Mouse (Mus musculus) small intestine, adult 2 months (tissue): ENCODE measurements around the gene Sepsecs. TPM values are rescaled to one million over a fixed set of nuclear protein-coding genes. Genes with fewer than 3 reads are reported as not detected.

Source experiments
- H3K27ac ChIP-seq: fragments of 200-500 bp; 2 replicates; pipeline ENCODE4 v1.5.1; 2012; ENCODE audit warnings: low read depth, low read length, control low read depth, inconsistent platforms; ENCODE audit not compliant: insufficient read depth
- H3K27me3 ChIP-seq: fragments of 200-500 bp; 2 replicates; pipeline ENCODE4 v1.6.1; 2012; ENCODE audit warnings: mild to moderate bottlenecking, moderate library complexity, low read length, inconsistent platforms; ENCODE audit not compliant: control insufficient read depth, insufficient read depth
- H3K36me3 ChIP-seq: fragments of 200-500 bp; 2 replicates; pipeline ENCODE4 v1.6.1; 2012; ENCODE audit warnings: mild to moderate bottlenecking, low read length, control low read depth, inconsistent platforms; ENCODE audit not compliant: control insufficient read depth, insufficient read depth
- H3K4me1 ChIP-seq: fragments of 200-500 bp; 2 replicates; pipeline ENCODE4 v1.6.1; 2012; ENCODE audit warnings: low read length, inconsistent platforms, mixed read lengths; ENCODE audit not compliant: control insufficient read depth, insufficient read depth, insufficient read length
- H3K4me3 ChIP-seq: fragments of 200-500 bp; 2 replicates; pipeline ENCODE4 v1.5.1; 2012; ENCODE audit warnings: low read depth, mild to moderate bottlenecking, control low read depth, inconsistent platforms, low read length, moderate library complexity
- CTCF ChIP-seq: fragments of 200-500 bp; IDR thresholded peaks from 2 replicates; pipeline ENCODE4 v1.5.1; 2012; ENCODE audit warnings: low read depth, mild to moderate bottlenecking, control low read depth, inconsistent platforms, low read length, moderate library complexity, mixed read lengths; ENCODE audit not compliant: insufficient replicate concordance, insufficient read length; ENCODE audit errors: extremely low read depth
- POLR2A ChIP-seq: fragments of 200-500 bp; IDR thresholded peaks from 2 replicates; pipeline ENCODE4 v1.6.1; 2012; ENCODE audit warnings: low read depth, mild to moderate bottlenecking, control low read depth, inconsistent platforms, low read length, moderate library complexity
- WGBS: fragments of 180-500 bp; shearing (Covaris S2); methylation state at CpG from one replicate; pipeline ENCODE4 v1.1.7; 2018; 5-methylcytosine and 5-hydroxymethylcytosine counted together
- polyA plus RNA-seq: library from polyadenylated mRNA; depleted of rRNA; stranded (reverse); fragments of >200 nt; gene quantifications from 2 replicates; pipeline ENCODE4 v1.2.3, GENCODE M21; 2012

Gene Sepsecs
- polyA plus RNA-seq, 1 experiment = 4.1 TPM

GRCm38 (mm10) chr5:52687741-52688455 is 18.4 kb upstream of the Sepsecs start:
- TF ChIP-seq CTCF = no peak
- no peak for TF ChIP-seq POLR2A
- peak overlapping the region; percentile 74 for H3K27ac ChIP-seq
- H3K4me1 ChIP-seq = peaks cover 2% of the 10 kb centered on the region; the same call in 1 of the 2 replicates
- WGBS = 56% methylated on average over 6 of the region's 6 CpGs
- H3K4me3 ChIP-seq = peak overlapping the region; percentile 47
- no peaks in the 10 kb centered on the region; the same call in 1 of the 2 replicates for H3K27me3 ChIP-seq
- no peaks in the 10 kb centered on the region for H3K36me3 ChIP-seq

- H3K4me3 ChIP-seq = no peak overlapping the region
- TF ChIP-seq POLR2A = no peak
- no peaks in the 10 kb centered on the region; the same call in 1 of the 2 replicates for H3K27me3 ChIP-seq
- 72% methylated on average over 4 of the region's 4 CpGs for WGBS
- no peaks in the 10 kb centered on the region for H3K36me3 ChIP-seq
- H3K27ac ChIP-seq = no peak overlapping the region
- peaks cover 2% of the 10 kb centered on the region; the same call in 1 of the 2 replicates for H3K4me1 ChIP-seq
Measured at GRCm38 (mm10) chr5:52681111-52681510, 11.6 kb upstream of the Sepsecs start.

- 87% methylated on average over 4 of the region's 4 CpGs for WGBS
- no peaks in the 10 kb centered on the region; the same call in 1 of the 2 replicates for H3K27me3 ChIP-seq
- no peak overlapping the region for H3K4me3 ChIP-seq
- H3K27ac ChIP-seq = no peak overlapping the region
- TF ChIP-seq CTCF (no peak), POLR2A (no peak)
- H3K36me3 ChIP-seq = no peaks in the 10 kb centered on the region
- no peaks in the 10 kb centered on the region for H3K4me1 ChIP-seq
Measured at GRCm38 (mm10) chr5:52680191-52680590, 10.7 kb upstream of the Sepsecs start.

- WGBS = 29% methylated on average over 5 of the region's 5 CpGs
- H3K27me3 ChIP-seq = no peaks in the 10 kb centered on the region; the same call in 1 of the 2 replicates
- TF ChIP-seq CTCF (no peak), POLR2A (no peak)
- no peak overlapping the region for H3K4me3 ChIP-seq
- no peak overlapping the region for H3K27ac ChIP-seq
- no peaks in the 10 kb centered on the region for H3K36me3 ChIP-seq
- H3K4me1 ChIP-seq = peaks cover 5% of the 10 kb centered on the region; the same call in 1 of the 2 replicates
Measured at GRCm38 (mm10) chr5:52678498-52679070, 9.1 kb upstream of the Sepsecs start.

GRCm38 (mm10) chr5:52677126-52677525 is 7.6 kb upstream of the Sepsecs start:
- Histone ChIP-seq H3K36me3 (no peaks in the 10 kb centered on the region), H3K27me3 (no peaks in the 10 kb centered on the region), H3K4me3 (no peak overlapping the region), H3K4me1 (peaks cover 5% of the 10 kb centered on the region; the same call in 1 of the 2 replicates), H3K27ac (no peak overlapping the region)
- TF ChIP-seq POLR2A = no peak
- TF ChIP-seq CTCF = no peak
- 78% methylated on average over 3 of the region's 3 CpGs for WGBS

- Histone ChIP-seq H3K27ac (no peak overlapping the region), H3K4me3 (no peak overlapping the region), H3K27me3 (no peaks in the 10 kb centered on the region), H3K4me1 (peaks cover 5% of the 10 kb centered on the region; the same call in 1 of the 2 replicates), H3K36me3 (no peaks in the 10 kb centered on the region)
- 77% methylated on average over 4 of the region's 4 CpGs for WGBS
- TF ChIP-seq CTCF (no peak), POLR2A (no peak)
Measured at GRCm38 (mm10) chr5:52674384-52675069, 5.0 kb upstream of the Sepsecs start.

GRCm38 (mm10) chr5:52673341-52673740 is 3.8 kb upstream of the Sepsecs start:
- Histone ChIP-seq H3K27ac (no peak overlapping the region), H3K4me1 (peaks cover 5% of the 10 kb centered on the region; the same call in 1 of the 2 replicates), H3K27me3 (no peaks in the 10 kb centered on the region), H3K4me3 (no peak overlapping the region), H3K36me3 (no peaks in the 10 kb centered on the region)
- WGBS = 69% methylated on average over 9 of the region's 9 CpGs
- no peak for TF ChIP-seq CTCF
- no peak for TF ChIP-seq POLR2A
